Mouse (Mus musculus) forebrain, embryonic 12.5 days (tissue): ENCODE measurements at regions not wholly inside any gene's neighbourhood (a gene's known extent, or its start where the extent isn't known, plus 50 kb on each side); places are given as distances from the start of the nearest gene placed in this dataset.

Source experiments
- ATAC-seq: fragments of 200-750 bp; cut with Nextera tagmentation; 2 replicates; pipeline ENCODE4 v1.8.0; 2017; ENCODE audit warnings: moderate TSS enrichment; ENCODE audit not compliant: low FRiP score
- H3K27ac ChIP-seq: fragments of 300-500 bp; sonication (generic); 2 replicates; pipeline ENCODE4 v1.5.1; 2016; ENCODE audit warnings: mild to moderate bottlenecking
- H3K27me3 ChIP-seq: fragments of 300-500 bp; sonication (generic); 2 replicates; pipeline ENCODE4 v1.6.1; 2016; ENCODE audit warnings: mild to moderate bottlenecking
- H3K36me3 ChIP-seq: fragments of 300-500 bp; sonication (generic); replicated peaks from 2 replicates; pipeline ENCODE4 v1.6.1; 2016; ENCODE audit warnings: mild to moderate bottlenecking
- H3K4me1 ChIP-seq: fragments of 300-500 bp; sonication (generic); 2 replicates; pipeline ENCODE4 v1.6.1; 2016
- H3K4me2 ChIP-seq: fragments of 300-500 bp; sonication (generic); 2 replicates; pipeline ENCODE4 v1.6.1; 2016; ENCODE audit warnings: mild to moderate bottlenecking, moderate library complexity
- H3K4me3 ChIP-seq: fragments of 300-500 bp; sonication (generic); replicated peaks from 2 replicates; pipeline ENCODE4 v1.5.1; 2016; ENCODE audit warnings: mild to moderate bottlenecking
- H3K9ac ChIP-seq: fragments of 300-500 bp; sonication (generic); 2 replicates; pipeline ENCODE4 v1.6.1; 2016; ENCODE audit warnings: mild to moderate bottlenecking
- H3K9me3 ChIP-seq: fragments of 300-500 bp; sonication (generic); 2 replicates; pipeline ENCODE4 v1.6.1; 2016
- WGBS: fragments of 180-500 bp; shearing (Covaris S2); methylation state at CpG from one replicate; pipeline ENCODE4 v1.1.7; 2016; 5-methylcytosine and 5-hydroxymethylcytosine counted together

DNA sequence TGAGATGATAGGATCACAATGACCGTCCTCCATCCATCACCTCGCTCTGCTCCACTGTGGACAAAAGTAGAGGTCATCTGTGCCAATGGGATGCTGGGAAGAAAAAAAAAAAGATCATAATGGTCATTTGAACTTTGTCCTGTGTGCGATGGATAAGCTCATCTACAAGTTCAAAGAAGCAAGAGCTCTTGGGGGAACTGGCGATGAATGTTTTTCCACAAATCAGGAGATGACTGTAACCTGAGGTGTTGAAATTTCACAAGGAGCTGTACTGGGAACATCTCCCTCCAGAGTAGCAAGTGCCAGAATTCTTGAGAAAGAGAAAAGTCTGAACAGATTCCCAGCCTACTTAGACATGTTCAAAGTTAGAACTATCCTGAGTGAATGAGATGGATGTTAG lies 287.0 kb downstream of the Tns3 start:
- no peak overlapping the region for H3K4me2 ChIP-seq
- H3K36me3 ChIP-seq, result no peaks in the 10 kb centered on the region
- no peak overlapping the region for H3K27ac ChIP-seq
- H3K9ac ChIP-seq, result no peak overlapping the region
- no peak for ATAC-seq
- H3K4me3 ChIP-seq, result no peak overlapping the region
- 90% methylated on average over 4 of the region's 4 CpGs for whole genome bisulfite sequencing
- H3K27me3 ChIP-seq, result no peaks in the 10 kb centered on the region
- no peaks in the 10 kb centered on the region for H3K9me3 ChIP-seq
- H3K4me1 ChIP-seq, result no peaks in the 10 kb centered on the region

DNA sequence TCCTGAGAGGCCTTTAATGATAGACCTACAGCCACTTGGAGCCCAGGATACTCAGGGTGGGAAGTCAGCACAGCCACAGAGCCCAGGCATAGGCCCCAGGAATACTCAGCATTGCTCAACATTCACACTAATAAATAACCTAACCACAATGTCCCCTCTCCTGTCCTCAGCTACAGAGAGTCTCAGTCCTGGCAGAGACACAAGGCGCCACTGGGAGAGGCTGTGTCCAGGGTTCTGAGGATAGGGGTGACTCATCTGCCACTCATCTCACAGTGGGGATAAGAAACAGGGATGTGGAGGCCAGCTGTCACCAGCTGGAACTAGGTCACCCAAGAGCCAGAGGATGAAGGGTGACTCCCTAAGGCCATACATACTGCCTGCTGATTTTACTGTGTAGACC lies 298.8 kb downstream of the Tns3 start:
- Histone ChIP-seq H3K27ac (no peak overlapping the region), H3K4me2 (no peak overlapping the region), H3K27me3 (no peaks in the 10 kb centered on the region), H3K4me3 (no peak overlapping the region), H3K9me3 (no peaks in the 10 kb centered on the region), H3K36me3 (no peaks in the 10 kb centered on the region), H3K4me1 (no peaks in the 10 kb centered on the region), H3K9ac (no peak overlapping the region)
- 95% methylated on average over 1 of the region's 1 CpGs for WGBS
- no peak for ATAC-seq

DNA sequence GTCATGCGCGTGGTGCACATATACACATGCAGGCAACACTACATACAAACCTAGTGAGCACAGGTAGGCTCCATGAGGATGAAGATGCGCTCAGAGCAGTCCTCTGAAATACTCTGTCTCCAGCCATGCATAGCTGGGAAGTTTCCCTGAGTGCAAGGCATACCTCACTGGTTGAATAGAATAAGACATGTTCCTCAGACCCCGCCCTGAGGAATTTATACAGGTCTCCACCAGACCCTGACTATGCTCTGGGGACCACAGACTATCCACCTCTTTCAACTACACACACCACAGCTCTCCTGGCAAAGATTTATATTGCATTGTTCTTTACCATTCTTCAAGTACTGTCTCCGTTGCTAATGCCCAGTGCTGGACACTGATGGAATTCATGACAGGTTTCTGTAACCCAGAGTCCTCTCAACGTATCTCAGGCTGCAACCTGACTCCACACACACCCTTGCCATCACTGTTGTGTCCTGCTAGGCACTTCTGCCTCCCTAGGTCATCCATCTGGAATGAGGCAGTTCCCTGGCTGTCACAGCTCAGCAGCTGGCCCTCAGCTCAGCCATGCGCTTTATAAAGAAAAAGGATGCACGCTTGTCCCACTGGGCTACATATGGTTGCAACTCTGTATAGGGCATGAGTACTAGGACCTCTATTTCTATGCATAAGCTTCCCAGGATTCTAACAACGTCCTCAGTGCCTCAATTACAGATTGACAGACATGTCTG lies 299.5 kb downstream of the Tns3 start:
- no peaks in the 10 kb centered on the region for H3K27me3 ChIP-seq
- no peak for ATAC-seq
- WGBS, result 85% methylated on average over 9 of the region's 9 CpGs

DNA sequence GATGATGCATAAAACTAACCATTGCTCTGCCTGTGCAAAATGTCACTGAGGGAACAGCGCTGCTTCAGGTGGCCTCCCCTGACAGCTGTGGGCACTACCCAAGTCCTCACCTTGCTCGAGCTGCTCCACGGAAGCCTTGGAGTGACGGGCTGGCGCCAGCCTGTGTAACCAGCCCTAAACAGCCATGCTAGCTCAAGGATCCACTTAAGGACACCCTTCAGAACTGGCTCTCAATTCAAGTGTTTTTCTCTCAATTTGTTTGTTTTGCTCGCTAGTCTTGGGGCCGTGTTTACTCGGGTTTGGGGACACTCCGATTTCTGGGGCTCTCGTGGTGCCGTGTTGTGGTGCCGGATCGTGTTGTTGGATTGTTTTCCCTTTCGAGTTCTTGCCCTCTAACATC lies 319.4 kb downstream of the Tns3 start:
- no peak for ATAC-seq
- no peaks in the 10 kb centered on the region for H3K36me3 ChIP-seq
- H3K4me2 ChIP-seq, result no peak overlapping the region

More for the DNA sequence above, 299.5 kb downstream of the Tns3 start:
- no peaks in the 10 kb centered on the region for H3K9me3 ChIP-seq
- H3K4me2 ChIP-seq, result no peak overlapping the region
- no peak overlapping the region for H3K27ac ChIP-seq
- no peak overlapping the region for H3K4me3 ChIP-seq
- H3K9ac ChIP-seq, result no peak overlapping the region
- H3K36me3 ChIP-seq, result no peaks in the 10 kb centered on the region
- no peaks in the 10 kb centered on the region for H3K4me1 ChIP-seq

DNA sequence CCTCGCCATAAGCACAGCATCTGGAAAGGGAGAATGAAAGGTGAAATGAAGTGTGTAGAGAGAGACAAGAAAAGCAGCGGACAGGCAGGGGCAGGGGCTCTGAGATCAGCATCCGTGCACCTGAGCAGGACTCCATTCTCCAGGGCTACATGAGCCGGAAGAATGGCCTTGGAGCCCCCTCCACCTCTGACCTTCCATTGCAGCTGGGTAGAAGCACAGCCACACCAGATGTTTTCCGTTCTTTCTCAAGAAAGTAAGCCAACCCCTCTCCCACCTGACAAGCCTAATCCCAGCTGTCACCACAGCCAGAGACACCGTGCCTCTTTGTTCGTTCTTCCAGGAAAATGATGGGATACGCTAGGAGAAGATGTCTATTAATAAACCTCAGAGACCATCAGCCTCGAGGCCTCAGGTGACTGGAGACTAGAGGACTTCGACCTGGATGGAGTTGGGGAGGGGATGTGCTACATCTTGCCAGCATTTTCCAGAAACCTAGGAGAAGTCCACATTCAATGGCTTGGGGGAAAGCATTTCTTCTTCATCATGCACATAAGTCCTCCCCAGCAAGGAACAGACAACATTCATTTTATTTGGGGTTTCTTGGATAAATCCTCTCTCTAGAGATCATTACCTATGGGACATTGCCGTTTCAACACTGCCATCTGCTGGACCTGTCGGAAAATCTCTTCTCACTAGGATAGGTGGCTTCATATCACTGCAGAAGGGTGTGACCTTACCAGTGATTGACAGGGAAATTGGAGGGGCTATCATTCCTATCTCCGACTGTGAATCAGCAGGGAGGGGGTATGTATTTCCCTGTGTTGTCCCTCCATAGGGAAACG lies 361.8 kb downstream of the Tns3 start:
- Histone ChIP-seq H3K4me2 (no peak overlapping the region), H3K4me3 (no peak overlapping the region), H3K36me3 (no peaks in the 10 kb centered on the region), H3K27ac (no peak overlapping the region), H3K27me3 (no peaks in the 10 kb centered on the region), H3K9ac (no peak overlapping the region), H3K9me3 (no peaks in the 10 kb centered on the region), H3K4me1 (no peaks in the 10 kb centered on the region)
- ATAC-seq, result peak; percentile 77; the same call in 1 of the 2 replicates
- 60% methylated on average over 14 of the region's 14 CpGs for WGBS

More for the DNA sequence above, 319.4 kb downstream of the Tns3 start:
- H3K4me3 ChIP-seq, result no peak overlapping the region
- no peaks in the 10 kb centered on the region for H3K27me3 ChIP-seq
- WGBS, result 87% methylated on average over 14 of the region's 14 CpGs
- H3K27ac ChIP-seq, result no peak overlapping the region
- no peaks in the 10 kb centered on the region for H3K4me1 ChIP-seq
- no peaks in the 10 kb centered on the region for H3K9me3 ChIP-seq
- H3K9ac ChIP-seq, result no peak overlapping the region

DNA sequence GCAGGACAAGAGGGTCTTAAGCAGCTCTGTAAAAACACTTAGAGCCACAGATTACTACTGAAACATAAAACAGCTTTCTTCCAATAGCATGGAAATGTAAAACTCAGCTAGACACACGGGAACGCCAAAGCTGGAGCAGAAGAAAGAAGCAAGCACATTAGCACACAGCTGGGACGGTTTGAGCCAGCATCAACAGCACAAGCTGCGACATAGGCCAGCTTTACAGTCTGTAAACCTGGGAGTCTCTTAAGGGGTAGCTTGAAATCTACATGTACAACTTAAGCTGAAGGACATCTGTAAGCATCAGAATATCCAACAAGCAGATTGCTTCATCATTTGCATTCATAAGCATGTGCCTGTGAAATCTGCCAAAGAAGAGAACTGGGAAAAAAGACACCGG lies 366.9 kb downstream of the Tns3 start:
- H3K9me3 ChIP-seq, result no peaks in the 10 kb centered on the region
- no peaks in the 10 kb centered on the region for H3K27me3 ChIP-seq
- no peak for ATAC-seq
- no peak overlapping the region for H3K9ac ChIP-seq
- H3K36me3 ChIP-seq, result no peaks in the 10 kb centered on the region
- 80% methylated on average over 5 of the region's 5 CpGs for WGBS
- no peak overlapping the region for H3K4me3 ChIP-seq
- peaks cover 7% of the 10 kb centered on the region for H3K4me1 ChIP-seq
- no peak overlapping the region for H3K27ac ChIP-seq
- no peak overlapping the region for H3K4me2 ChIP-seq

DNA sequence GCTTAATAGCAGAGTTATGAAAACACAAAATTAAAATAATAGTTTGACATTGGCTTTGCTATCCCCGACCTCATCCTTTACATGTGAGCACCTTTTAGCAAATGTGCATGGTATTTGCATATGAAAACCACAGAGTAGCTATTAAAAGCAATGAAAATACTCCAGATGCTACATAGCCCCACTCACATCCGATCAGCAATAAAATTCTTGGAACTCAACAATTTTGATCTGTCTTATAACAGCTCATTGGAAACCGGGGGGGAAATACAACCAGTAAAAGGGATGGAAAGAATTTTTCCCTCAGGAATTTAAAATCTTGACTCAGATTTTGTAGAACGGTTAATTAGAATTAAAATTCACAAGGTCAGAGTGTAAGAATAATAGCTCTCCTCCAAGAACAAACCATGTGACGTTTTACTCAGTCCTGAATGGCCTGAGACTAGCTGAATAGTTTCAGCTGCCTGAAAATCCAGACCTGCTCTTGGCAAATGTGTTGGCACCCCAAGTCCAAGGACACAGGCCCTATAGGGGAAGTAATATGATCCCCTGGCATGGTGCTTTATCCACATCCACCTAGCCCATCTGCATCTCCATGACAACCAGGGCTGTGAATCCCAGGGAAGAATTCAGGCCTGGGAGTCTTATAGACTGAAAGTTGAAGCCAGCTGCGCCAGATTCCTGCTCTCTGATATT lies 370.9 kb downstream of the Tns3 start:
- H3K9me3 ChIP-seq, result no peaks in the 10 kb centered on the region
- H3K9ac ChIP-seq, result no peak overlapping the region
- peak; percentile 87 for ATAC-seq
- no peaks in the 10 kb centered on the region for H3K36me3 ChIP-seq
- peaks cover 7% of the 10 kb centered on the region for H3K4me1 ChIP-seq
- 43% methylated on average over 6 of the region's 6 CpGs for WGBS
- H3K4me3 ChIP-seq, result no peak overlapping the region
- no peak overlapping the region for H3K27ac ChIP-seq
- no peaks in the 10 kb centered on the region for H3K27me3 ChIP-seq
- H3K4me2 ChIP-seq, result no peak overlapping the region

DNA sequence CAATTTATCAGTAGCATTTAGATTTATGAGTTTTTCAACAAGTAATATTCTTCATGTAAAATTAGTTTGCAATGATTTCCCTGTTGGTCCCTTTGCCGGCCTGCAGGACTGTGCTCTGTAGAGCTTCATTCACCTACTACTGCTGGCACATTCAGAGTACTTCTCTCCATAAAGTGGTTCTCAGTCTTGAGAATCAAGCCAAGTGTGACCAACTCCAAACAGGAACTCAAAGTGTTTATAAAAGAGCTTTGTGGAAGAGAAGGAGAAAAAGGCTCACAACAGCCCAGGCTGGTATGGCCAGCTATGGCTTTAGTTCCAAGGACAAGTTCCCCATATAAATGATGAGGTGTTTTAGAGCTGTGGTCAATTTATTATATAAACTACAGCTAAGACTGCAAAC lies 379.1 kb downstream of the Tns3 start:
- no peaks in the 10 kb centered on the region for H3K36me3 ChIP-seq
- no peak overlapping the region for H3K4me3 ChIP-seq
- H3K9me3 ChIP-seq, result no peaks in the 10 kb centered on the region
- 81% methylated on average over 1 of the region's 1 CpGs for WGBS
- no peaks in the 10 kb centered on the region for H3K4me1 ChIP-seq
- no peak overlapping the region for H3K4me2 ChIP-seq
- H3K9ac ChIP-seq, result no peak overlapping the region
- no peaks in the 10 kb centered on the region for H3K27me3 ChIP-seq
- ATAC-seq, result no peak
- no peak overlapping the region for H3K27ac ChIP-seq

DNA sequence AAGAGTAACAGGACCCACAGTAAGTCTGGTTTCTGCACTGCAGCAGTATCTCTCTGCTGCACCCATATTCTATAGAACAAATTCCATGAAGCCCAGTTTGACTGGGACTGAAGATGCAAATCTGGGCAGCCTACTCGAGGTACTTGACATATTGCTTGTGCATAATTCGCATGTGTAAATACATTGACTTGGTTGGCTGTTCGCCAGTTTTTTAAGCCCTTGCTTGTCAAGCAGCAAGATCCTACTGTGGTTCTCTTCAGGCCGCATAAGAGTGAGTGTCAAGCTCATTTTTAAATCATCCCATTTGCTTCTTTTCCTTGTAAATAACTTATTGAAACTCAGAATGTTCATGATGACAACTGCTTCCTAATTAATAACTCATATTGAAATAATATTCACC lies 389.1 kb downstream of the Tns3 start:
- 79% methylated on average over 4 of the region's 4 CpGs for WGBS
- no peak overlapping the region for H3K4me3 ChIP-seq
- no peak overlapping the region for H3K4me2 ChIP-seq
- H3K27ac ChIP-seq, result no peak overlapping the region
- H3K4me1 ChIP-seq, result no peaks in the 10 kb centered on the region
- no peak overlapping the region for H3K9ac ChIP-seq
- no peaks in the 10 kb centered on the region for H3K9me3 ChIP-seq
- H3K36me3 ChIP-seq, result no peaks in the 10 kb centered on the region
- no peaks in the 10 kb centered on the region for H3K27me3 ChIP-seq
- no peak for ATAC-seq

DNA sequence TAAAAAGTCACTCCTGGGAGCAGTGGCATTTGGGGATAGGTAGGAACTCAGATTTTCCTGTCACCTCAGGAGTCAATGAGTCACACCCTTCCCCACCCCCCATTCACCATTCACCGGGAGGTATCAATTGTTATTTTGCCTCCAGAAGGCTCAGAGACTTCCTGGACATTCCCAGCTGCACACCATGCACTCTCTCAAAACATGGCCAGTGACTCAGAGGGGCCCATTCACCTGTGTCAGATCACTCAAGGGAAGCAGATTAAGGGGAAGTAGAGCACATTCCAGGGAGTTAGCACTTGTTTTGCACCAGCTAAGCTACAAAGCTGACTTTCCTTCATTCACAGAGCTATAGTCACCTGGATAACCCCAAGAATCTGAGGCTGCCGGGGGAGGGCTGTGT lies 395.2 kb downstream of the Tns3 start:
- WGBS, result 79% methylated on average over 2 of the region's 2 CpGs
- no peaks in the 10 kb centered on the region for H3K9me3 ChIP-seq
- H3K9ac ChIP-seq, result no peak overlapping the region
- no peak overlapping the region for H3K4me2 ChIP-seq
- H3K4me1 ChIP-seq, result no peaks in the 10 kb centered on the region
- no peak overlapping the region for H3K27ac ChIP-seq
- no peaks in the 10 kb centered on the region for H3K36me3 ChIP-seq
- no peak for ATAC-seq
- no peak overlapping the region for H3K4me3 ChIP-seq
- no peaks in the 10 kb centered on the region for H3K27me3 ChIP-seq

DNA sequence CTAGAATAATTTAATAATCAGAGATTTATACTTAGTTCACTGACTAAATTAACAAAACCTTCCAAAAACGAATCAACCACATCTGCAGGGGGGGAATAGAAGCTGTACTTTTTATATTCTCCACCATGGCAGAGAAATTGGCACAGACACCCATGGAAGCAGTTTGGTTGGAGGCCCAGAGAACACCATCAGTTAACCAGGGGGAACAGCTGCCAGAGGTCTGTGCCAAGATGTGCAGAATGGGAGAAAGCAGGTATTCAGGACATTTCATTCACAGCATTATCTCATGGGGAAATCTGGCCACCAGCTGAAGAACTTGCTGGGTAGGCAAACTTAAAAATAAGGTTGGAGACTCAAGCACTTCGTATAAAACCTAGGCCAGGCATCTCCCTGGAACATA lies 410.3 kb downstream of the Tns3 start:
- Histone ChIP-seq H3K9ac (no peak overlapping the region), H3K4me1 (no peaks in the 10 kb centered on the region), H3K4me3 (no peak overlapping the region), H3K36me3 (no peaks in the 10 kb centered on the region), H3K4me2 (no peak overlapping the region), H3K9me3 (no peaks in the 10 kb centered on the region), H3K27ac (no peak overlapping the region), H3K27me3 (no peaks in the 10 kb centered on the region)
- ATAC-seq, result no peak
- WGBS, result 75% methylated on average over 2 of the region's 2 CpGs

DNA sequence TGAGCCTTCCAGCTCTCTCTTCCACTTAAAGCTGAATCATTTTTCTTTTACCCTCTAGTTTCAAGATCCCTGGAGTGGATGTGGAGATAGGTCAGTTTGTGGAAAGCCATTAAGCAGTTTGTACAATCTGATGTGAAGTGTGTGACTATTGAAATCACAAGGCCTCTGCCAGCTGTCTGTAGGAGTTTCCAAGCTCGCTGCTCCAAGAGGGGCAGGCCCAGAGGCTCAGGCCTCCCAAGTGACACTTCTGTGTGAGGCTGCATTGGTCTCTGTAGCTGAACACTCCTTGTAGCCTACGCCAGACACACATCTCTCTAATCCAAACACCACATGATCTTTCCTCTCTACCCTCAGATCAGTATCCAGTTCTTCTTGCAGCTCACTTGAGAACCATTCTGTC lies 413.0 kb downstream of the Tns3 start:
- no peak overlapping the region for H3K9ac ChIP-seq
- no peak for ATAC-seq
- H3K9me3 ChIP-seq, result no peaks in the 10 kb centered on the region
- WGBS, result 70% methylated on average over 2 of the region's 2 CpGs
- no peaks in the 10 kb centered on the region for H3K27me3 ChIP-seq
- no peak overlapping the region for H3K4me3 ChIP-seq
- no peaks in the 10 kb centered on the region for H3K36me3 ChIP-seq
- H3K27ac ChIP-seq, result no peak overlapping the region
- H3K4me1 ChIP-seq, result no peaks in the 10 kb centered on the region
- no peak overlapping the region for H3K4me2 ChIP-seq
